Mouse (Mus musculus) heart, embryonic 13.5 days (tissue): Measurements from ENCODE around the gene Lrig1. TPM values are rescaled to one million over a fixed set of nuclear protein-coding genes. Genes with fewer than 3 reads are reported as not detected.

Experiments
- ATAC-seq: fragments of 200-750 bp; cut with Nextera tagmentation; 2 replicates; pipeline ENCODE4 v1.8.0; 2017; ENCODE audit warnings: moderate TSS enrichment; ENCODE audit not compliant: insufficient number of reproducible peaks, low FRiP score, low TSS enrichment; ENCODE audit errors: extremely low read depth
- H3K27ac ChIP-seq: fragments of 300-500 bp; sonication (generic); replicated peaks from 2 replicates; pipeline ENCODE4 v1.5.1; 2015; ENCODE audit warnings: moderate library complexity, mild to moderate bottlenecking, inconsistent platforms
- H3K27me3 ChIP-seq: fragments of 300-500 bp; sonication (generic); replicated peaks from 2 replicates; pipeline ENCODE4 v1.6.1; 2015; ENCODE audit warnings: mild to moderate bottlenecking, inconsistent platforms
- H3K36me3 ChIP-seq: fragments of 300-500 bp; sonication (generic); 2 replicates; pipeline ENCODE4 v1.6.1; 2015; ENCODE audit warnings: mild to moderate bottlenecking, inconsistent platforms
- H3K4me1 ChIP-seq: fragments of 300-500 bp; sonication (generic); 2 replicates; pipeline ENCODE4 v1.6.1; 2015; ENCODE audit warnings: inconsistent platforms
- H3K4me2 ChIP-seq: fragments of 300-500 bp; sonication (generic); 2 replicates; pipeline ENCODE4 v1.6.1; 2015; ENCODE audit warnings: inconsistent platforms, mild to moderate bottlenecking, moderate library complexity
- H3K4me3 ChIP-seq: fragments of 300-500 bp; sonication (generic); 2 replicates; pipeline ENCODE4 v1.5.1; 2015; ENCODE audit warnings: moderate library complexity, mild to moderate bottlenecking, inconsistent platforms
- H3K9ac ChIP-seq: fragments of 300-500 bp; sonication (generic); 2 replicates; pipeline ENCODE4 v1.6.1; 2015; ENCODE audit warnings: inconsistent platforms, mild to moderate bottlenecking, moderate library complexity
- H3K9me3 ChIP-seq: fragments of 300-500 bp; sonication (generic); 2 replicates; pipeline ENCODE4 v1.6.1; 2016; ENCODE audit warnings: inconsistent platforms
- WGBS: fragments of 180-500 bp; shearing (Covaris S2); methylation state at CpG from one replicate; pipeline ENCODE4 v1.1.7; 2015; ENCODE audit warnings: mixed read lengths; 5-methylcytosine and 5-hydroxymethylcytosine counted together
- polyA plus RNA-seq: library from polyadenylated mRNA; unstranded; fragments of >200 nt; fragmentation: Nextera tagmentation; extraction: Ambion mirVana; gene quantifications from 2 replicates; pipeline ENCODE4 v1.2.1, GENCODE M21; 2015

Gene Lrig1
- polyA plus RNA-seq, 1 experiment from 2014 or later = 8.1 TPM

DNA sequence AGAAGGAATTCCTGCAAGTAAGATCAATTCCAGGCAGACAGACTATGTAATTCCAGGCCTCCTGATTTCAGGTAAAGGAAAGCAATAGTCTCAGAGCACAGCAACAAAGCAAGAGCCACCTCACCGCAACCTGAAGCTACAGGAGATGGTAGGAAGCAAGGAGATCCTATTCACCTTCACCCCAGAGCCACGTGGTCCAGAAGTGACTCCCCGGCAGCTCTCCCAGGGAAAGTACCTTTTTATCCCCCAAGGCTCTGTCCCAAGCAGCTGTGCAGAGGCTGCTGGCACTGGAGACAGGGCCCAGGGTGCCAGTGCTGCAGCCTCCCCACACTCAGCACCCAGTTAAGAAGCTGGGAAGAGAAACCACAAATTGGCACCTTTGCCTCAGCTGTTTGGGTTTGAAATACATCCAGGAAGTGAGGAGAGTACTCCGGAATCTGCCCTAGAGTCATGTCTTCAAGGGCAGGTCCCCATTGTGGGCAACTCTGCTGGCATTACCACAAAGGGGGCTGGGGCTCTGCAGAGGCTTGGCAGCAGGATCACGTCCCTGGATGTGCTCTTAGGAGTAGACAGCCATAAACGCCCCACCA is 53.6 kb downstream of the Lrig1 start:
- Histone ChIP-seq H3K4me1 (peaks cover 72% of the 10 kb centered on the region), H3K4me2 (no peak overlapping the region)

DNA sequence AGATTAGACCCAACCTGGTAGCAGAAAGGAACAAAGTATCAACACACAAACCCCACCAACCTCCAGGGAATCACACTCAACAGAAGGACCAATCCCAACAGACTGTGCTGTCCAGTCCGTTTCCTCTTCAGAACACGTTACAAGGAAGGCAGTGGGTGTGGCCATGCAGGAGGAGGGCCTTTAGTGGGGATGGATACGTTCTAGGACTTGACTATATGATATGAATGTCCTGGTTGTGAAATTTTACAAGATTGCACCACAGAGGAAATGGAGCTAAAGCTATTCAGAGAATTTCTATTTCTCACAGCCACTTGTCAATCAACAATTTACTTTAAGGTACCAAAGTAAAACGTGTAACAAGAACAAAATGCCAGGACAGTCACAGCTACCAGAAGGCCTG is 54.2 kb downstream of the Lrig1 start:
- Histone ChIP-seq H3K36me3 (0 out of 2 replicates have a peak, but pooled peaks cover 2% of the 10 kb centered on the region), H3K9me3 (no peaks in the 10 kb centered on the region), H3K4me3 (no peak overlapping the region), H3K27me3 (no peaks in the 10 kb centered on the region), H3K9ac (no peak overlapping the region), H3K4me2 (no peak overlapping the region), H3K27ac (no peak overlapping the region), H3K4me1 (peaks cover 79% of the 10 kb centered on the region)
- 41% methylated on average over 4 of the region's 4 CpGs for WGBS
- no peak for ATAC-seq

More for the DNA sequence above, 53.6 kb downstream of the Lrig1 start:
- no peaks in the 10 kb centered on the region for H3K27me3 ChIP-seq
- H3K9me3 ChIP-seq = no peaks in the 10 kb centered on the region
- peak overlapping the region; percentile 89; the same call in 1 of the 2 replicates for H3K27ac ChIP-seq
- WGBS = 67% methylated on average over 6 of the region's 6 CpGs
- peaks cover 4% of the 10 kb centered on the region for H3K36me3 ChIP-seq
- no peak for ATAC-seq
- 0 out of 2 replicates have a peak overlapping the region, but pooled peaks have one; percentile 38 for H3K9ac ChIP-seq
- no peak overlapping the region for H3K4me3 ChIP-seq

DNA sequence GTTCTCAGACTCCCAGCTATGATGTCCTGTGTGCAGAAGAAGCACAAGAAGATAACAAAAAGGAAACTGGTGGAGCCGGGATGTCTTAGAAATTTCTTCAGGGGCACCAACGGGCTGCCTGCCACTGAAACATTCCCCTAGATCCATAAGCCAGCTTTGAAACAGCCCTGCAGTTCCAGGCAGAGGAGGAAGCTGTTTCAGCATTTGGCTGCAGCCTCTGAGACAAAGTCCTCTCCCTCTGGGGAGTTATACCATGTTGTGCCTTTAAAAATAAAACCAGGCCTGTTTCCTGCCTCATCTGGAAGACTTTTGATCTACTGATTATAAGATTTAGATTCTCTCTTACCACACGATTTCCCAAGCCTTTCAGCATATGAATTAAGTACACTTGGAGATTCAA is 55.3 kb downstream of the Lrig1 start:
- Histone ChIP-seq H3K4me3 (no peak overlapping the region), H3K27ac (0 out of 2 replicates have a peak overlapping the region, but pooled peaks have one; percentile 15), H3K27me3 (no peaks in the 10 kb centered on the region), H3K36me3 (0 out of 2 replicates have a peak, but pooled peaks cover 2% of the 10 kb centered on the region), H3K4me2 (no peak overlapping the region), H3K4me1 (peaks cover 81% of the 10 kb centered on the region), H3K9ac (no peak overlapping the region), H3K9me3 (no peaks in the 10 kb centered on the region)
- 56% methylated on average over 3 of the region's 3 CpGs for WGBS
- no peak for ATAC-seq

DNA sequence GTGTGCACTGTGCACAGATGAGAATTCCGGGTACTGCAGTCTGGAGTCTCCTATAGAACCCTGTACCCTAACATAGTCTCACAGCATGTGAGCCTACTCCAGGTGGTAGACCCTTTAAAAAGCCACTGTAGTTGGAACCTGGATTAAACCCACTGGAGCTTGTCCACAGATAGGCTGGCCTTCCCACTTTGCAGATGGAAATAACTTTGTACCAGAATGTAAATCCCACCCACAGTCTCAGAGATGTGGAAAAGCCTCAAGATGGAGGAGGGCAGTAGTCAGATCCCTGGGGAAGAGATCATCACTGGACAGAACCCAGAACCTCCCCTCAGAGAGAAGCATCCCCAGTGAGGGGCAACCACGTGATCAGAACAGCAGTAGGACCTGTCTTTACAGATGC is 56.0 kb downstream of the Lrig1 start:
- 70% methylated on average over 2 of the region's 2 CpGs for WGBS
- Histone ChIP-seq H3K4me1 (peaks cover 75% of the 10 kb centered on the region), H3K27me3 (no peaks in the 10 kb centered on the region)

DNA sequence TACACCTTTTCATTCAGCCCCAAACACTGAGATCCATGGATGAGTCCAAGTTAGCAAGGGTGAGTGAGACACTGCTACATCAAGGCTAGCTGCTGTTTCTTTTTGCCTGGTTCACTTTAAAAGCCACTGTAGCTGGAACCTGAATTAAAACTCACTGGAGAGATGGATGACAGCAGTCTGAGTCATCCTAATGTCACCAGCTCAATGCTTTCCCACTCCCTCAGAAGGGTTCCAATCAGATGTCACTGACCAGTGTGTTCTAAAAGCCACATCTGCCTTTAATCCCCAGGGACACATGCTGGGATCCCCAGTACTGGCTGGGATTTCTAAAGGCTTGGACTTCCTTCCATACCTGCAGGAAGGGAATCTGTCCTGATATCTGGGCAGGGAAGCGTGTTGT is 57.9 kb downstream of the Lrig1 start:
- H3K9me3 ChIP-seq = no peaks in the 10 kb centered on the region
- 89% methylated on average over 1 of the region's 1 CpGs for WGBS
- no peak overlapping the region for H3K4me3 ChIP-seq
- no peak overlapping the region for H3K9ac ChIP-seq
- H3K4me2 ChIP-seq = no peak overlapping the region
- 0 out of 2 replicates have a peak, but pooled peaks cover 2% of the 10 kb centered on the region for H3K36me3 ChIP-seq
- no peak overlapping the region for H3K27ac ChIP-seq
- H3K27me3 ChIP-seq = no peaks in the 10 kb centered on the region
- ATAC-seq = no peak
- H3K4me1 ChIP-seq = peaks cover 74% of the 10 kb centered on the region

More for the DNA sequence above, 56.0 kb downstream of the Lrig1 start:
- Histone ChIP-seq H3K4me3 (no peak overlapping the region), H3K4me2 (no peak overlapping the region), H3K27ac (no peak overlapping the region), H3K9ac (no peak overlapping the region), H3K9me3 (no peaks in the 10 kb centered on the region), H3K36me3 (0 out of 2 replicates have a peak, but pooled peaks cover 2% of the 10 kb centered on the region)
- ATAC-seq = no peak

DNA sequence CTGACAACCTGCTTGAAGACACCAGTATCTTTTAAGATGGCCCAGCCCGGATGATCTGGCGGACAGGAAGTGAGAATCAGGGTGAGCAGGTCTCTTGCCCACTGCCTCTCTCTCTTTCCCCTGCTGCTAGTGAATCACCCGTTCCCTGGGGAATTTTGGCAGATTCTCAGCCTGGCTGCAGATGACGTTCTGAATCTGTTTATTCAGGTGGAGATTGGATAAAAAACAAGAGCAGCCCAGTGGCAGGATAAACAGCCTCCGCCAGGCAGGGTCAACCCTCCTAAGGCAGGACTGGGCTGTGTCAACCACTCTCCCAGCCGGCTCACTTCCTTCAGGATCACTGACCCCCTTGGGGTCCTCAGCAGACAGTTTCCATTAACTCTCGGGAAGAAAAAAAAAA is 59.7 kb downstream of the Lrig1 start:
- Histone ChIP-seq H3K4me2 (no peak overlapping the region), H3K27ac (peak overlapping the region; percentile 57), H3K36me3 (0 out of 2 replicates have a peak, but pooled peaks cover 2% of the 10 kb centered on the region), H3K9me3 (no peaks in the 10 kb centered on the region), H3K4me3 (no peak overlapping the region), H3K27me3 (no peaks in the 10 kb centered on the region), H3K4me1 (peaks cover 72% of the 10 kb centered on the region), H3K9ac (peak overlapping the region; percentile 21; the same call in 1 of the 2 replicates)
- no peak; the same call in 1 of the 2 replicates for ATAC-seq
- WGBS = 31% methylated on average over 7 of the region's 7 CpGs

DNA sequence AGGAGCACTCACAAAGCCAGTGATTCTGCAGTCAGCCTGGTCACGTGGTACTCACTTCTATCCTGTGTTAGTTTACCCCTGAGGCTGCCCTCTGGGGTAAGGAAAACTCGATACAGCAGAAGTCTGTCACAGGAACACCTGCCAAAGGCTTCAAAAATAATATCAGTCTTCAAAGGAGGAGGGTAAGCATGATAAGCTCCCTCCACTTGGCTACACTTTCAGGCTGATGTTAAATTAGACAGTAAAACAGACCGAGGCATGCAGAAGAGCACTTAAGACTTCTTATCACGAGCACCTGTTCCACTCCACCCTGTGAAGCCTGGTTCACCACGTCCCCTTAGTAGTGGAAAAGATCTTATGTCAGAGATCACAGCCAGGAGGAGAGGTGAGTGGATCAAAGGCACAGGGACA is 62.9 kb downstream of the Lrig1 start:
- 25% methylated on average over 5 of the region's 5 CpGs for WGBS
- Histone ChIP-seq H3K27me3 (no peaks in the 10 kb centered on the region), H3K27ac (no peak overlapping the region), H3K9me3 (no peaks in the 10 kb centered on the region), H3K9ac (no peak overlapping the region; the same call in 1 of the 2 replicates), H3K36me3 (no peaks in the 10 kb centered on the region), H3K4me1 (peaks cover 68% of the 10 kb centered on the region), H3K4me3 (no peak overlapping the region), H3K4me2 (no peak overlapping the region)
- no peak for ATAC-seq

DNA sequence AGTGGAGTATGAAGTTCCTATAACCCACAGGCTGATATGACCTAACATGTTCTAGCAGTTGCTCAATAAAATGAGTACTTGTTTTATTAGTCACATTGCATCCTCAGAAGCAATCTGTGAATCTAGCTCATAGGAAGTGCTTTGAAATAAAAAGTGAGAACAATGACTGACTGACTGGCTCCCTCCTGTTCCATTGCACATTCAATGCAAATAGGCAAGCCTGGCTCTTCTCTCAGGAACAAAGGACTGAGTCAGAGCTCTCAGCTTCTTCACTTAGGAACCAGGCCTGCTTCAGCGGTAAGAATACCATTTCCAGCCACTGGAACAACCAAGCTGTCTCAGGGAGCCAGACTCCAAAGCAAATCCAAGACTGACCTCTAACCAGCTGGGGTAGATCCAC is 64.6 kb downstream of the Lrig1 start:
- no peak for ATAC-seq
- whole genome bisulfite sequencing = 59% methylated on average over 1 of the region's 1 CpGs
- H3K9me3 ChIP-seq = no peaks in the 10 kb centered on the region
- no peaks in the 10 kb centered on the region for H3K27me3 ChIP-seq
- no peaks in the 10 kb centered on the region for H3K36me3 ChIP-seq
- H3K4me2 ChIP-seq = no peak overlapping the region
- no peak overlapping the region for H3K27ac ChIP-seq
- H3K9ac ChIP-seq = no peak overlapping the region
- H3K4me1 ChIP-seq = peaks cover 65% of the 10 kb centered on the region
- no peak overlapping the region for H3K4me3 ChIP-seq

DNA sequence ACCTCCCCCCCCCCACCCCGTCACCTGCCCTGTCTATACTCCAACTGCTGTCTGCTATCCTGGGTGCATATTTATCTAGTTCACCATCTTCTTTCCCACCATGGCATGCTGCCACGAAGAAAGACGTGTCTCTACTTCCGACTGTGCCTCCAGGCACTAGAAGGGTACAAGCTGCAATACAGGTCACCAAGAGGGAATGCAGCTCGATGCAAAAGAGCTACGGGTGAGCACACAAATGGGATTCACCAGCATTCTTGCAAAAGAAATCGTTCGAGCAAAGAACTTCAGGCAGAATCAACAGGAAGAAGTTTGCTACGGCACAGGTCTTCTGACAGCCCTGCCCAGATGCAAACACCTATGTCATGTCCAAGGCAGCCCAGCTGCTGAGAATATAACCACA is 65.2 kb downstream of the Lrig1 start:
- Histone ChIP-seq H3K4me3 (no peak overlapping the region), H3K36me3 (peaks cover 3% of the 10 kb centered on the region; the same call in 1 of the 2 replicates), H3K9me3 (no peaks in the 10 kb centered on the region), H3K27me3 (no peaks in the 10 kb centered on the region), H3K9ac (no peak overlapping the region), H3K4me1 (peaks cover 60% of the 10 kb centered on the region), H3K4me2 (no peak overlapping the region), H3K27ac (no peak overlapping the region)
- no peak for ATAC-seq
- WGBS = 68% methylated on average over 9 of the region's 9 CpGs

DNA sequence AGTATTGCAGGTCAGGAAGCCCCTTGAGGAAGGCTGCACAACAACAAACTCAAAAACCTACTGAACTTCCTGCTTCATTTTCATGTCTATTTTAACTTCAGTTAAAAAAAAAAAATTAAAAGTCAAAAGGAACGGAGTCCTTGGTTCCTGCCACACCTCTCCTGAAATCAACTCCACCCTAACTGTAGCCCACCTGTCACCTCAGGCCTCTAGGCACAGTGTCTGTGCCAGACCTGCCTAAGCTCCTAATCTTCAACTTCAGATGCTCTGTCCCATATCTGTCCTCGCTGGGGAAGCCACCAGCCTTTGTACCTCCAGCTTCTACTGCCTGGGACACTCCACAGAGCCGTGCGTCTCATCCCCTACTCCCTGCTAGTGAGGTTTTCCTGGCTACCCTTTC is 65.7 kb downstream of the Lrig1 start:
- H3K4me1 ChIP-seq = peaks cover 60% of the 10 kb centered on the region
- ATAC-seq = no peak
- 61% methylated on average over 4 of the region's 4 CpGs for WGBS
- H3K9ac ChIP-seq = no peak overlapping the region
- no peak overlapping the region for H3K4me3 ChIP-seq
- no peaks in the 10 kb centered on the region for H3K27me3 ChIP-seq
- peaks cover 5% of the 10 kb centered on the region; the same call in 1 of the 2 replicates for H3K36me3 ChIP-seq
- H3K27ac ChIP-seq = no peak overlapping the region
- H3K9me3 ChIP-seq = no peaks in the 10 kb centered on the region
- H3K4me2 ChIP-seq = no peak overlapping the region

DNA sequence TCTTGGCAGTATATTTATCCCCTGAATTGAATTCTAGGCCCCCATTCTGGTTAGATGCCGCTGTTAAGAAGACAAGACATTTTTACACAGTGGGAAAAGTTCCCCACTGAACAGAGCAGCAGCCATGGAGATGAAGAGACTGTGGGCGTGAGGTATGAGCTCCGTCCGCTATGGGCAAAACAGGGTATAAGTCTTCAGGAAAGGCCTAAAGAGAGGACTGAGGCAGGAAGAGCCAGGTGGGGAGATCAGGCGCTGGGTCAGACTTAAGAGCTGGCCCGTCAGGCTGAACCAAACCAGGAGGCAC is 68.2 kb downstream of the Lrig1 start:
- H3K9ac ChIP-seq = 0 out of 2 replicates have a peak overlapping the region, but pooled peaks have one; percentile 42
- peaks cover 44% of the 10 kb centered on the region for H3K4me1 ChIP-seq
- peaks cover 18% of the 10 kb centered on the region for H3K36me3 ChIP-seq
- 77% methylated on average over 6 of the region's 6 CpGs for WGBS
- no peak overlapping the region for H3K27ac ChIP-seq
- no peaks in the 10 kb centered on the region for H3K27me3 ChIP-seq
- ATAC-seq = no peak
- no peak overlapping the region for H3K4me2 ChIP-seq
- H3K9me3 ChIP-seq = no peaks in the 10 kb centered on the region
- no peak overlapping the region for H3K4me3 ChIP-seq
